Mouse (Mus musculus) G1E (cell line): ENCODE measurements around the gene Tmem220.

Source experiments
- CTCF ChIP-seq: IDR thresholded peaks from 2 replicates; pipeline ENCODE4 v1.5.1; 2012; ENCODE audit warnings: low read depth, low read length, inconsistent platforms, mixed read lengths
- GATA1 ChIP-seq: IDR thresholded peaks from 2 replicates; pipeline ENCODE4 v1.6.1; 2012; ENCODE audit warnings: borderline replicate concordance, low read length, inconsistent platforms, mixed read lengths
- GATA2 ChIP-seq: IDR thresholded peaks from 2 replicates; pipeline ENCODE4 v1.6.1; 2012; ENCODE audit warnings: low read depth, low read length, inconsistent platforms, borderline replicate concordance
- POLR2AphosphoS5 ChIP-seq: IDR thresholded peaks from 2 replicates; pipeline ENCODE4 v1.6.1; 2012; ENCODE audit warnings: low read depth, low read length, inconsistent platforms; ENCODE audit not compliant: insufficient replicate concordance
- TAL1 ChIP-seq: conservative IDR thresholded peaks from 2 replicates; pipeline ENCODE4 v1.6.1; 2012; ENCODE audit warnings: low read depth, low read length, inconsistent platforms, mixed read lengths

DNA sequence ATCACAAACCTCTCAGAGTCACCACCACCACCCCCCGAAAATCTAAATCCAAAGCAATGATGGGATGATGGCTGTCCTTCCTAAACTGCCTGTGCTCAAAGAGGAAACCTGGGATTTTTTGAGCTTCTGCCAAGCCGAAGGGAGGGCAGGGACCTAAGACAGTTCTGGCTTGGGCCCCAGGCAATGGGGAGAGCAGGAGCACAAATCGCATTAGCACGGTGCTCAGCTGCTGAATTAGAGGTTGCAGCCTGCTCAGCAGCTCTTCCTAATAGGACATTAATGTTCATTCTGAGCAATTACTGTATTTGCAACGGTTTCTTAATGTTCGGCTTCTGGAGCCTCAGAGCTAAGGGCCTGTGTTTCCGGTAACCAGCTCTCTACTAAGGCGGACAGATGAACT, 17.0 kb upstream of the Tmem220 start:
- TF ChIP-seq TAL1: no peak
- TF ChIP-seq CTCF: no peak
- TF ChIP-seq POLR2AphosphoS5: no peak
- no peak for TF ChIP-seq GATA2
- TF ChIP-seq GATA1: no peak
